Mouse (Mus musculus) 416B (cell line): ENCODE measurements around the gene Brinp1.
"Not testable (repeated sequence)": the region's sequence is repeated elsewhere in the genome, so short reads cannot be mapped to it uniquely, and the experiment has no call there.

Experiments
- DNase-seq: peaks from one replicate; pipeline ENCODE4 v3.0.0; 2011; ENCODE audit warnings: low read depth

Brinp1 gene

GRCm38 (mm10) chr4:68813997-68814396, 140.2 kb downstream of the Brinp1 start:
- DNase-seq: not testable (repeated sequence)

GRCm38 (mm10) chr4:68806502-68806901, 147.7 kb downstream of the Brinp1 start:
- no peak for DNase-seq

GRCm38 (mm10) chr4:68801923-68802855, 152.0 kb downstream of the Brinp1 start:
- DNase-seq: no peak

GRCm38 (mm10) chr4:68790003-68790402, 164.2 kb downstream of the Brinp1 start:
- no peak for DNase-seq

- DNase-seq: no peak
Observed at GRCm38 (mm10) chr4:68788477-68788999, 165.7 kb downstream of the Brinp1 start.

GRCm38 (mm10) chr4:68787642-68788041, 166.6 kb downstream of the Brinp1 start:
- no peak for DNase-seq

GRCm38 (mm10) chr4:68768256-68768655, 185.9 kb downstream of the Brinp1 start:
- no peak for DNase-seq

GRCm38 (mm10) chr4:68767393-68767792, 186.8 kb downstream of the Brinp1 start:
- no peak for DNase-seq

GRCm38 (mm10) chr4:68765772-68766573, 188.2 kb downstream of the Brinp1 start:
- DNase-seq: no peak

- DNase-seq: no peak
Observed at GRCm38 (mm10) chr4:68764937-68765336, 189.3 kb downstream of the Brinp1 start.

- no peak for DNase-seq
Observed at GRCm38 (mm10) chr4:68720983-68721382, 233.2 kb downstream of the Brinp1 start.
